Mouse (Mus musculus) intestine, embryonic 14.5 days (tissue): Measurements from ENCODE around the gene Vmn2r90. TPM values are rescaled to one million over a fixed set of nuclear protein-coding genes. Genes with fewer than 3 reads are reported as not detected.
"Not testable (repeated sequence)": the region's sequence is repeated elsewhere in the genome, so short reads cannot be mapped to it uniquely, and the experiment has no call there.

Experiments used
- ATAC-seq: fragments of 200-750 bp; cut with Nextera tagmentation; replicated peaks from 2 replicates; pipeline ENCODE4 v1.8.0; 2017; ENCODE audit warnings: low read depth, moderate number of reproducible peaks, moderate TSS enrichment, moderate library complexity; ENCODE audit not compliant: low FRiP score, low TSS enrichment
- DNase-seq: peaks from one replicate; pipeline ENCODE4 v3.0.0-alpha.2; 2018; ENCODE audit warnings: low spot score
- H3K27ac ChIP-seq: fragments of 300-500 bp; sonication (generic); 2 replicates; pipeline ENCODE4 v1.5.1; 2014; ENCODE audit warnings: low read depth, mild to moderate bottlenecking, control low read depth
- H3K27me3 ChIP-seq: fragments of 300-500 bp; sonication (generic); replicated peaks from 2 replicates; pipeline ENCODE4 v1.6.1; 2014; ENCODE audit warnings: low read length, control low read depth; ENCODE audit not compliant: control insufficient read depth, insufficient read depth
- H3K36me3 ChIP-seq: fragments of 300-500 bp; sonication (generic); 2 replicates; pipeline ENCODE4 v1.6.1; 2014; ENCODE audit warnings: low read length, control low read depth; ENCODE audit not compliant: control insufficient read depth, insufficient read depth
- H3K4me1 ChIP-seq: fragments of 300-500 bp; sonication (generic); replicated peaks from 2 replicates; pipeline ENCODE4 v1.6.1; 2014; ENCODE audit warnings: low read length, control low read depth, mixed read lengths; ENCODE audit not compliant: control insufficient read depth, insufficient read depth
- H3K4me2 ChIP-seq: fragments of 300-500 bp; sonication (generic); 2 replicates; pipeline ENCODE4 v1.6.1; 2014; ENCODE audit warnings: low read length
- H3K4me3 ChIP-seq: fragments of 300-500 bp; sonication (generic); 2 replicates; pipeline ENCODE4 v1.5.1; 2014; ENCODE audit warnings: low read depth, low read length, control low read depth, mixed read lengths
- H3K9ac ChIP-seq: fragments of 300-500 bp; sonication (generic); 2 replicates; pipeline ENCODE4 v1.6.1; 2014; ENCODE audit warnings: mild to moderate bottlenecking, low read length
- H3K9me3 ChIP-seq: fragments of 300-500 bp; sonication (generic); 2 replicates; pipeline ENCODE4 v1.6.1; 2016; ENCODE audit warnings: low read length, control low read depth; ENCODE audit not compliant: control insufficient read depth
- WGBS: fragments of 180-500 bp; shearing (Covaris S2); extraction: QIAGEN DNeasy Blood & Tissue Kit; methylation state at CpG from one replicate; pipeline ENCODE4 v1.1.7; 2014; 5-methylcytosine and 5-hydroxymethylcytosine counted together
- polyA plus RNA-seq: library from polyadenylated mRNA; unstranded; fragments of >200 nt; fragmentation: Nextera tagmentation; extraction: Ambion mirVana; gene quantifications from 2 replicates; pipeline ENCODE4 v1.2.1, GENCODE M21; 2014

The Vmn2r90 gene
- polyA plus RNA-seq, 1 experiment from 2014 or later, result not detected

GRCm38 (mm10) chr17:17741516-17741915 is 38.0 kb downstream of the Vmn2r90 start:
- H3K4me2 ChIP-seq, DNase-seq, H3K9me3 ChIP-seq, ATAC-seq, H3K9ac ChIP-seq, H3K27me3 ChIP-seq, H3K4me1 ChIP-seq, H3K36me3 ChIP-seq, H3K27ac ChIP-seq, H3K4me3 ChIP-seq: not testable (repeated sequence)

- ATAC-seq, H3K4me3 ChIP-seq, H3K36me3 ChIP-seq, H3K9ac ChIP-seq, H3K9me3 ChIP-seq, H3K27me3 ChIP-seq, H3K4me2 ChIP-seq, H3K27ac ChIP-seq, H3K4me1 ChIP-seq: not testable (repeated sequence)
- 6% methylated on average over 4 of the region's 4 CpGs for WGBS
- DNase-seq, result peak; percentile 64
Measured at GRCm38 (mm10) chr17:17749371-17749770, 45.8 kb downstream of the Vmn2r90 start.

- Histone ChIP-seq H3K9me3 (no peaks in the 10 kb centered on the region), H3K4me2 (no peak overlapping the region), H3K4me3 (no peak overlapping the region), H3K9ac (no peak overlapping the region), H3K27ac (no peak overlapping the region), H3K36me3 (no peaks in the 10 kb centered on the region), H3K27me3 (no peaks in the 10 kb centered on the region), H3K4me1 (no peaks in the 10 kb centered on the region)
- ATAC-seq (0 out of 2 replicates have a peak, but pooled peaks have one; percentile 53), DNase-seq (no peak)
- 50% methylated on average over 1 of the region's 1 CpGs for WGBS
Measured at GRCm38 (mm10) chr17:17762614-17763293, 59.2 kb downstream of the Vmn2r90 start.

GRCm38 (mm10) chr17:17764206-17764605 is 60.7 kb downstream of the Vmn2r90 start:
- Histone ChIP-seq H3K9me3 (no peaks in the 10 kb centered on the region), H3K9ac (no peak overlapping the region), H3K4me1 (no peaks in the 10 kb centered on the region), H3K27me3 (no peaks in the 10 kb centered on the region), H3K36me3 (no peaks in the 10 kb centered on the region), H3K4me2 (no peak overlapping the region), H3K27ac (no peak overlapping the region), H3K4me3 (no peak overlapping the region)
- 40% methylated on average over 1 of the region's 1 CpGs for WGBS
- no peak for DNase-seq
- no peak for ATAC-seq

GRCm38 (mm10) chr17:17766481-17766880 is 62.9 kb downstream of the Vmn2r90 start:
- no peak overlapping the region for H3K4me3 ChIP-seq
- no peaks in the 10 kb centered on the region for H3K27me3 ChIP-seq
- ATAC-seq (peak; percentile 76; the same call in 1 of the 2 replicates), DNase-seq (no peak)
- H3K9ac ChIP-seq, result no peak overlapping the region
- no peaks in the 10 kb centered on the region for H3K36me3 ChIP-seq
- H3K27ac ChIP-seq, result no peak overlapping the region
- no peaks in the 10 kb centered on the region for H3K4me1 ChIP-seq
- H3K4me2 ChIP-seq, result no peak overlapping the region
- 12% methylated on average over 3 of the region's 3 CpGs for WGBS
- no peaks in the 10 kb centered on the region for H3K9me3 ChIP-seq

Other genes starting within 250 kb of the Vmn2r90 start
- gene Lnpep, start 78.7 kb upstream of the Vmn2r90 start, polyA plus RNA-seq, result 11.3 and 11.4 TPM in 2 replicates
- 27.0 and 30.3 TPM in 2 replicates for gene Spaca6, start 123.4 kb downstream of the Vmn2r90 start, polyA plus RNA-seq
- gene Has1, start 151.5 kb downstream of the Vmn2r90 start, polyA plus RNA-seq, result 1.8 TPM in 2 replicates
- gene Fpr1, start 180.2 kb downstream of the Vmn2r90 start, polyA plus RNA-seq, result 0.13 TPM in 1 of 2 replicates, not detected in the other
- 0.38 TPM in 1 of 2 replicates, not detected in the other for gene Fpr2, start 184.1 kb downstream of the Vmn2r90 start, polyA plus RNA-seq
- not detected in 2 replicates for gene Fpr3, start 184.1 kb downstream of the Vmn2r90 start, polyA plus RNA-seq